Comparison of ENCODE assay signal across 27 mouse cellular contexts in genomic region chr15:100722564-100722963, GRCm38 (mm10). TPM values are rescaled to one million over a fixed set of nuclear protein-coding genes. Genes with fewer than 3 reads are reported as not detected.
DNase-seq lines count a peak whose midpoint lies in the region; ATAC-seq and TF ChIP-seq lines count a peak whose summit lies in the region.
"Had no signal": no experiment of that assay in that cellular context is flagged by ENCODE, and none has a peak within 500 bp of the region (broad histone marks: within the 10 kb centered on the region; RNA-seq: fewer than 3 reads in every experiment).

No protein-coding gene starts in this region.

- H3K4me3 ChIP-seq in MEL (ENCODE audit: control insufficient read depth in 1 of 2, insufficient read depth in 1 of 2, low read depth in 2 of 2, low read length in 2 of 2), result no peak overlapping the region
- H3K4me3 ChIP-seq in intestine, postnatal 0 days (ENCODE audit: low read depth, low read length), result no peak overlapping the region
- no peak overlapping the region for H3K4me3 ChIP-seq in stomach, embryonic 15.5 days (replicated peaks)
- H3K4me3 ChIP-seq: heart, embryonic 12.5 days; heart, embryonic 15.5 days; hindbrain, embryonic 10.5 days; hindbrain, embryonic 13.5 days had no signal

- peaks cover 16 to 31% of the 10 kb centered on the region in 2 experiments for H3K4me1 ChIP-seq in MEL (ENCODE audit: control insufficient read depth in 1 of 2, insufficient read depth in 2 of 2, low read length in 2 of 2)
- H3K4me1 ChIP-seq in intestine, postnatal 0 days (replicated peaks; ENCODE audit: control insufficient read depth, insufficient read depth, low read length), result peaks cover 3% of the 10 kb centered on the region; the same call in 1 of the 2 replicates
- H3K4me1 ChIP-seq in stomach, embryonic 15.5 days, result 0 out of 2 replicates have a peak, but pooled peaks cover 8% of the 10 kb centered on the region
- H3K4me1 ChIP-seq: heart, embryonic 12.5 days; heart, embryonic 15.5 days; hindbrain, embryonic 10.5 days; hindbrain, embryonic 13.5 days had no signal

- no peak for TF ChIP-seq CTCF in MEL (IDR thresholded peaks at IDR 0.05 in 2 of 3, conservative IDR thresholded peaks at IDR 0.05 in 1 of 3; ENCODE audit: control insufficient read depth in 1 of 3, insufficient read depth in 1 of 3, low read depth in 2 of 3, low read length in 3 of 3, poor library complexity in 1 of 3, severe bottlenecking in 1 of 3)
- no peak for TF ChIP-seq CTCF in intestine, postnatal 0 days (IDR thresholded peaks at IDR 0.05; ENCODE audit: low read depth)

- ATAC-seq in intestine, postnatal 0 days, result peak; percentile 72
- ATAC-seq in stomach, embryonic 15.5 days (ENCODE audit: insufficient read depth, low FRiP score, low read depth), result no peak
- ATAC-seq in megakaryocyte-erythroid progenitor cell, adult 5-6 weeks (replicated peaks; ENCODE audit: low FRiP score, low TSS enrichment, poor library complexity, severe bottlenecking), result no peak
- no peak for ATAC-seq in erythroblast, adult 5-6 weeks (replicated peaks; ENCODE audit: low FRiP score, poor library complexity, severe bottlenecking)
- ATAC-seq: forebrain, embryonic 14.5 days; forebrain, postnatal 0 days; hindbrain, embryonic 16.5 days; Patski had no signal

- no peaks in the 10 kb centered on the region for H3K27me3 ChIP-seq in MEL (ENCODE audit: control insufficient read depth in 1 of 2, insufficient read depth in 2 of 2, low read length in 2 of 2)
- no peaks in the 10 kb centered on the region for H3K27me3 ChIP-seq in intestine, postnatal 0 days (replicated peaks; ENCODE audit: control insufficient read depth, insufficient read depth, low read length)
- peaks cover 1% of the 10 kb centered on the region; the same call in 1 of the 2 replicates for H3K27me3 ChIP-seq in stomach, embryonic 15.5 days (replicated peaks)
- H3K27me3 ChIP-seq: Patski had no signal

- DNase-seq in adrenal gland, postnatal 14 days, result peak; percentile 1
- DNase-seq in adrenal gland, postnatal 10 days, result no peak
- no peak for DNase-seq in MEL (ENCODE audit: low read depth, low spot score)
- DNase-seq in layer of hippocampus, postnatal 36 days, result no peak
- DNase-seq: adrenal gland, postnatal 25 days; cerebellum, adult 11-12 months; cerebellum, adult 8-10 months; cerebellum, postnatal 10 days; cerebellum, postnatal 36 days; embryo, embryonic 11 days; forebrain, postnatal 0 days; gastrocnemius, postnatal 10 days; gastrocnemius, postnatal 36 days; heart, adult 18-20 months; heart, postnatal 10 days; heart, postnatal 36 days had no signal

- no peaks in the 10 kb centered on the region for H3K79me2 ChIP-seq in MEL (ENCODE audit: control insufficient read depth, insufficient read depth, low read length, poor library complexity)

- H3K9me3 ChIP-seq in MEL (replicated peaks; ENCODE audit: insufficient read depth, low read length), result no peaks in the 10 kb centered on the region
- no peaks in the 10 kb centered on the region for H3K9me3 ChIP-seq in intestine, postnatal 0 days (ENCODE audit: control insufficient read depth)
- no peaks in the 10 kb centered on the region for H3K9me3 ChIP-seq in stomach, embryonic 15.5 days
- H3K9me3 ChIP-seq: heart, embryonic 15.5 days; hindbrain, embryonic 10.5 days; hindbrain, embryonic 13.5 days had no signal

- H3K36me3 ChIP-seq in MEL (ENCODE audit: control insufficient read depth in 1 of 2, insufficient read depth in 2 of 2, low read length in 2 of 2), result peaks cover 2 to 20% of the 10 kb centered on the region in 2 experiments; a peak in 3 of 4 replicates
- peaks cover 24% of the 10 kb centered on the region; the same call in 1 of the 2 replicates for H3K36me3 ChIP-seq in intestine, postnatal 0 days (ENCODE audit: control insufficient read depth, insufficient read depth)
- no peaks in the 10 kb centered on the region for H3K36me3 ChIP-seq in stomach, embryonic 15.5 days
- H3K36me3 ChIP-seq: heart, embryonic 12.5 days; heart, embryonic 15.5 days; hindbrain, embryonic 10.5 days; hindbrain, embryonic 13.5 days had no signal

- 36% methylated on average over 6 of the region's 6 CpGs for WGBS in intestine, postnatal 0 days
- WGBS in stomach, embryonic 15.5 days, result 66% methylated on average over 6 of the region's 6 CpGs

- TF ChIP-seq POLR2A in MEL (IDR thresholded peaks at IDR 0.05; ENCODE audit: control insufficient read depth in 1 of 2, insufficient read depth in 1 of 2, low read depth in 1 of 2, low read length in 2 of 2, poor library complexity in 1 of 2), result no peak

- no peak for TF ChIP-seq RAD21 in MEL (IDR thresholded peaks at IDR 0.05; ENCODE audit: low read depth, low read length)

- peak overlapping the region; percentile 37 for H3K4me2 ChIP-seq in intestine, postnatal 0 days (replicated peaks; ENCODE audit: low read depth)
- no peak overlapping the region for H3K4me2 ChIP-seq in stomach, embryonic 15.5 days
- H3K4me2 ChIP-seq: heart, embryonic 12.5 days; heart, embryonic 15.5 days; hindbrain, embryonic 13.5 days had no signal

- H3K27ac ChIP-seq in MEL (ENCODE audit: control insufficient read depth, low read depth, low read length), result peak overlapping the region; percentile 5; the same call in 1 of the 2 replicates
- H3K27ac ChIP-seq in intestine, postnatal 0 days (ENCODE audit: low read depth, low read length), result peak overlapping the region; percentile 90
- 0 out of 2 replicates have a peak overlapping the region, but pooled peaks have one; percentile 37 for H3K27ac ChIP-seq in stomach, embryonic 15.5 days
- H3K27ac ChIP-seq: heart, embryonic 15.5 days; hindbrain, embryonic 10.5 days; hindbrain, embryonic 13.5 days had no signal

- no peak for TF ChIP-seq EP300 in MEL (IDR thresholded peaks at IDR 0.05; ENCODE audit: low read depth in 1 of 2, low read length in 2 of 2)

- no peak overlapping the region for H3K9ac ChIP-seq in MEL (ENCODE audit: control insufficient read depth, low read depth, low read length, poor library complexity, severe bottlenecking)
- H3K9ac ChIP-seq in intestine, postnatal 0 days (ENCODE audit: low read depth, low read length), result no peak overlapping the region
- no peak overlapping the region for H3K9ac ChIP-seq in stomach, embryonic 15.5 days
- H3K9ac ChIP-seq: forebrain, postnatal 0 days; heart, embryonic 12.5 days; heart, embryonic 15.5 days; hindbrain, embryonic 13.5 days had no signal

RNA-seq across cellular contexts. Expression of gene Galnt6, which starts 6.6 kb away (rescaled TPM):
- total RNA-seq in adrenal gland, postnatal 14 days (2021), result 8.1 and 11.9 TPM in 2 replicates
- 1 to 10 TPM; 9.6 to 9.9 TPM for total RNA-seq in adrenal gland, postnatal 10 days (2021)
- 17.0 and 17.5 TPM in 2 replicates for total RNA-seq in MEL (2012; rRNA removed)
- polyA plus RNA-seq in MEL (2012; ENCODE audit: insufficient read depth in 1 of 2, insufficient read length in 2 of 2, low read depth in 1 of 2, low replicate concordance in 2 of 2, missing spikeins in 1 of 2), result 10 to 100 TPM in 1 of 2 experiments, not detected in 1; 16.1 TPM
- 65.3 and 72.5 TPM in 2 replicates for polyA plus RNA-seq in intestine, postnatal 0 days (2015; fragmentation: Nextera tagmentation; extraction: Ambion mirVana)
- polyA plus RNA-seq in stomach, embryonic 15.5 days (2015; fragmentation: Nextera tagmentation; extraction: Ambion mirVana), result 4.0 and 4.4 TPM in 2 replicates
- 1 to 10 TPM; 5.5 to 6.0 TPM for total RNA-seq in layer of hippocampus, postnatal 36 days (2021)
- 22.4 and 22.6 TPM in 2 replicates for total RNA-seq in megakaryocyte-erythroid progenitor cell, adult 5-6 weeks (2014; fragmentation: Nextera tagmentation)
- total RNA-seq in megakaryocyte-erythroid progenitor cell, adult 5-6 weeks (2017), result 26.6 and 39.5 TPM in 2 replicates
- total RNA-seq in erythroblast, adult 5-6 weeks (2015; ENCODE audit: low replicate concordance), result 3.6 and 4.0 TPM in 2 replicates
- total RNA-seq in erythroblast, adult 5-6 weeks (2017; ENCODE audit: low replicate concordance), result 4.5 and 4.9 TPM in 2 replicates

RNA-seq across cellular contexts. Expression of gene Cela1, which starts 34.8 kb away (rescaled TPM):
- total RNA-seq in adrenal gland, postnatal 14 days (2021), result 26.1 and 32.9 TPM in 2 replicates
- total RNA-seq in adrenal gland, postnatal 10 days (2021), result 10 to 100 TPM; 22.1 to 23.9 TPM
- total RNA-seq in MEL (2012; rRNA removed), result 42.2 and 60.3 TPM in 2 replicates
- polyA plus RNA-seq in MEL (2012; ENCODE audit: insufficient read depth in 1 of 2, insufficient read length in 2 of 2, low read depth in 1 of 2, low replicate concordance in 2 of 2, missing spikeins in 1 of 2), result 10 to 100 TPM in 1 of 2 experiments, not detected in 1; 51.4 TPM
- polyA plus RNA-seq in intestine, postnatal 0 days (2015; fragmentation: Nextera tagmentation; extraction: Ambion mirVana), result 37.2 and 41.1 TPM in 2 replicates
- polyA plus RNA-seq in stomach, embryonic 15.5 days (2015; fragmentation: Nextera tagmentation; extraction: Ambion mirVana), result 273 and 329 TPM in 2 replicates
- 1 to 10 TPM; 1.8 to 2.3 TPM for total RNA-seq in layer of hippocampus, postnatal 36 days (2021)
- 124 and 168 TPM in 2 replicates for total RNA-seq in megakaryocyte-erythroid progenitor cell, adult 5-6 weeks (2014; fragmentation: Nextera tagmentation)
- total RNA-seq in megakaryocyte-erythroid progenitor cell, adult 5-6 weeks (2017), result 87.7 and 112 TPM in 2 replicates
- total RNA-seq in erythroblast, adult 5-6 weeks (2015; ENCODE audit: low replicate concordance), result 31.3 and 37.1 TPM in 2 replicates
- total RNA-seq in erythroblast, adult 5-6 weeks (2017; ENCODE audit: low replicate concordance), result 12.3 and 20.9 TPM in 2 replicates
- total RNA-seq: gastrocnemius, postnatal 36 days had no signal

RNA-seq across cellular contexts. Expression of gene Slc4a8, which starts 39.0 kb away (rescaled TPM):
- 10.4 and 14.6 TPM in 2 replicates for total RNA-seq in adrenal gland, postnatal 14 days (2021)
- 10 to 100 TPM in 1 of 2 experiments, 1 to 10 TPM in 1; 9.5 to 12.6 TPM for total RNA-seq in adrenal gland, postnatal 10 days (2021)
- total RNA-seq in MEL (2012; rRNA removed), result 0.35 and 0.72 TPM in 2 replicates
- polyA plus RNA-seq in MEL (2012; ENCODE audit: insufficient read depth in 1 of 2, insufficient read length in 2 of 2, low read depth in 1 of 2, low replicate concordance in 2 of 2, missing spikeins in 1 of 2), result 1 to 10 TPM in 1 of 2 experiments, not detected in 1; 2.5 TPM
- polyA plus RNA-seq in intestine, postnatal 0 days (2015; fragmentation: Nextera tagmentation; extraction: Ambion mirVana), result 1.4 and 2.8 TPM in 2 replicates
- polyA plus RNA-seq in stomach, embryonic 15.5 days (2015; fragmentation: Nextera tagmentation; extraction: Ambion mirVana), result 4.6 and 4.9 TPM in 2 replicates
- total RNA-seq in layer of hippocampus, postnatal 36 days (2021), result 10 to 100 TPM; 79.4 to 90.0 TPM
- total RNA-seq in megakaryocyte-erythroid progenitor cell, adult 5-6 weeks (2014; fragmentation: Nextera tagmentation), result 0.26 and 3.1 TPM in 2 replicates
- 0.33 TPM in 1 of 2 replicates, not detected in the other for total RNA-seq in megakaryocyte-erythroid progenitor cell, adult 5-6 weeks (2017)
- under 0.01 and 1.3 TPM in 2 replicates for total RNA-seq in erythroblast, adult 5-6 weeks (2015; ENCODE audit: low replicate concordance)
- 0.09 and 0.42 TPM in 2 replicates for total RNA-seq in erythroblast, adult 5-6 weeks (2017; ENCODE audit: low replicate concordance)

RNA-seq across cellular contexts. Expression of gene Bin2, which starts 53.2 kb away (rescaled TPM):
- total RNA-seq in adrenal gland, postnatal 14 days (2021), result 3.6 and 14.8 TPM in 2 replicates
- 1 to 10 TPM; 5.5 to 5.8 TPM for total RNA-seq in adrenal gland, postnatal 10 days (2021)
- 79.9 and 94.7 TPM in 2 replicates for total RNA-seq in MEL (2012; rRNA removed)
- 100 to 1,000 TPM; 106 to 128 TPM for polyA plus RNA-seq in MEL (2012; ENCODE audit: insufficient read depth in 1 of 2, insufficient read length in 2 of 2, low read depth in 1 of 2, low replicate concordance in 2 of 2, missing spikeins in 1 of 2)
- 5.8 and 7.3 TPM in 2 replicates for polyA plus RNA-seq in intestine, postnatal 0 days (2015; fragmentation: Nextera tagmentation; extraction: Ambion mirVana)
- 7.1 TPM in 2 replicates for polyA plus RNA-seq in stomach, embryonic 15.5 days (2015; fragmentation: Nextera tagmentation; extraction: Ambion mirVana)
- 1 to 10 TPM; 5.3 to 5.6 TPM for total RNA-seq in layer of hippocampus, postnatal 36 days (2021)
- 33.2 and 37.0 TPM in 2 replicates for total RNA-seq in megakaryocyte-erythroid progenitor cell, adult 5-6 weeks (2014; fragmentation: Nextera tagmentation)
- 57.3 and 57.4 TPM in 2 replicates for total RNA-seq in megakaryocyte-erythroid progenitor cell, adult 5-6 weeks (2017)
- 30.4 and 56.8 TPM in 2 replicates for total RNA-seq in erythroblast, adult 5-6 weeks (2015; ENCODE audit: low replicate concordance)
- total RNA-seq in erythroblast, adult 5-6 weeks (2017; ENCODE audit: low replicate concordance), result 32.1 and 37.9 TPM in 2 replicates
- polyA plus RNA-seq: Patski had no signal

Comparison
In these comparisons a context has a peak if more than half of its experiments do, and no peak if none do; other contexts are left out.
1. H3K27ac ChIP-seq: peak in every context shown above with its lines; median percentile 90 in intestine, postnatal 0 days; 37 in stomach, embryonic 15.5 days; 5 in MEL.